Mouse (Mus musculus) C2C12 (cell line): ENCODE measurements around the gene Sorbs1.

Source experiments
- CEBPB ChIP-seq: IDR thresholded peaks from one replicate; pipeline ENCODE4 v1.6.1; 2011; ENCODE audit warnings: low read depth, mild to moderate bottlenecking, control low read depth, moderate library complexity
- USF1 ChIP-seq: IDR thresholded peaks from one replicate; pipeline ENCODE4 v1.6.1; 2011; ENCODE audit warnings: low read depth, mild to moderate bottlenecking, control low read depth, moderate library complexity

GRCm38 (mm10) chr19:40509274-40509673, 4.3 kb downstream of the Sorbs1 start:
- TF ChIP-seq CEBPB (no peak), USF1 (no peak)
